Mouse (Mus musculus) ES-Bruce4 (cell line): ENCODE measurements at regions not wholly inside any gene's neighbourhood (a gene's known extent, or its start where the extent isn't known, plus 50 kb on each side); places are given as distances from the start of the nearest gene placed in this dataset.

Source experiments
- CTCF ChIP-seq: IDR thresholded peaks from one replicate; pipeline ENCODE4 v1.8.1; 2011; ENCODE audit warnings: low read depth, low read length
- EP300 ChIP-seq: IDR thresholded peaks from 2 replicates; pipeline ENCODE4 v1.6.1; 2011; ENCODE audit warnings: low read depth, low read length; ENCODE audit not compliant: insufficient read depth

DNA sequence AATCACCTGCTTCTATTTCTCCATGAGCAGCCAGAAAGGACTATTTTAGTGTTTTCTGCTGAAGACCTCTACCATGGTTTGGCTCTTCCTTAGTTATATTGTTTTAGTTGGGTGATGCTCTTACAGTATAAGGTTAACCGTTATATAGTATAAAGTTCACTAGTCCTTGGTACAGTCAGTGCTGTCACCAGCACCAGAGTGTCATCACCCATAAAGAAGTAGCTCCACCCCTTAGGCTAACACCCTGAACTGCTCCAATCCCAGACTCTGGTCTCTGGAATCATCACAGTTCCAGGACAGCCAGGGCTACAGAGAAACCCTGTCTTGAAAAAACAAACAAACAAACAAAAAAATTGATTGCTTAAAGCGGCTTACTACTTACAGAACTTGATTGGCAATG, 77.2 kb upstream of the Sgk1 start:
- TF ChIP-seq EP300 (no peak), CTCF (no peak)
